Mouse (Mus musculus) frontal cortex, adult (tissue): ENCODE data around the gene Ap3b1.
"Not testable (repeated sequence)": the region's sequence is repeated elsewhere in the genome, so short reads cannot be mapped to it uniquely, and the experiment has no call there.

ENCODE experiments used
- ATAC-seq: cut with Nextera tagmentation; 2 replicates; pipeline ENCODE4 v1.9.2; 2017; ENCODE audit warnings: mild to moderate bottlenecking, moderate library complexity, mixed read lengths; ENCODE audit not compliant: low TSS enrichment

Gene Ap3b1

GRCm38 (mm10) chr13:94358401-94359265, at the start of gene Ap3b1:
Gene Ap3b1, plus strand, starts transcription at chr13:94358960.
- ATAC-seq: peak; percentile 97

- not testable (repeated sequence) for ATAC-seq
Observed at GRCm38 (mm10) chr13:94312812-94313211, 45.9 kb upstream of the Ap3b1 start.

GRCm38 (mm10) chr13:94316975-94317511, 41.7 kb upstream of the Ap3b1 start:
- no peak for ATAC-seq

GRCm38 (mm10) chr13:94321094-94321792, 37.5 kb upstream of the Ap3b1 start:
- ATAC-seq: no peak

GRCm38 (mm10) chr13:94322475-94322874, 36.3 kb upstream of the Ap3b1 start:
- ATAC-seq: no peak

GRCm38 (mm10) chr13:94328063-94328462, 30.7 kb upstream of the Ap3b1 start:
- no peak for ATAC-seq

- ATAC-seq: not testable (repeated sequence)
Observed at GRCm38 (mm10) chr13:94329005-94329404, 29.8 kb upstream of the Ap3b1 start.

- no peak for ATAC-seq
Observed at GRCm38 (mm10) chr13:94330392-94330979, 28.3 kb upstream of the Ap3b1 start.

- ATAC-seq: no peak
Observed at GRCm38 (mm10) chr13:94338357-94338756, 20.4 kb upstream of the Ap3b1 start.

- no peak for ATAC-seq
Observed at GRCm38 (mm10) chr13:94343192-94343591, 15.6 kb upstream of the Ap3b1 start.

GRCm38 (mm10) chr13:94344600-94344999, 14.2 kb upstream of the Ap3b1 start:
- not testable (repeated sequence) for ATAC-seq

- ATAC-seq: no peak
Observed at GRCm38 (mm10) chr13:94354584-94354983, 4.2 kb upstream of the Ap3b1 start.

GRCm38 (mm10) chr13:94358101-94358400, 709 bp upstream of the Ap3b1 start:
- ATAC-seq: no peak

GRCm38 (mm10) chr13:94359282-94359920, 641 bp downstream of the Ap3b1 start:
- no peak for ATAC-seq

GRCm38 (mm10) chr13:94361013-94361580, 2.3 kb downstream of the Ap3b1 start:
- not testable (repeated sequence) for ATAC-seq

- ATAC-seq: no peak
Observed at GRCm38 (mm10) chr13:94364336-94364735, 5.6 kb downstream of the Ap3b1 start.

- ATAC-seq: no peak
Observed at GRCm38 (mm10) chr13:94365108-94365907, 6.5 kb downstream of the Ap3b1 start.

GRCm38 (mm10) chr13:94367869-94368268, 9.1 kb downstream of the Ap3b1 start:
- 0 out of 2 replicates have a peak, but pooled peaks have one; percentile 8 for ATAC-seq

- no peak for ATAC-seq
Observed at GRCm38 (mm10) chr13:94370521-94370920, 11.8 kb downstream of the Ap3b1 start.

- no peak for ATAC-seq
Observed at GRCm38 (mm10) chr13:94372066-94372465, 13.3 kb downstream of the Ap3b1 start.

GRCm38 (mm10) chr13:94374131-94374530, 15.4 kb downstream of the Ap3b1 start:
- ATAC-seq: no peak
